Mouse (Mus musculus) spleen, adult 2 months (tissue): Measurements from ENCODE around the gene Cox14. TPM values are rescaled to one million over a fixed set of nuclear protein-coding genes. Genes with fewer than 3 reads are reported as not detected.
A peak's percentile ranks its signal among the peaks of the same experiment; 100 is the strongest.

Experiments
- DNase-seq, 2 experiments: peaks; one replicate each; pipeline versions ENCODE4 v3.0.0 to v3.0.0-alpha.2; 2012 to 2021; ENCODE audit warnings: low spot score in 2 of 2, low read depth in 1 of 2
- H3K27ac ChIP-seq: fragments of 200-500 bp; 2 replicates; pipeline ENCODE4 v1.5.1; 2012; ENCODE audit warnings: low read length, inconsistent platforms; ENCODE audit not compliant: insufficient read depth
- H3K27me3 ChIP-seq: fragments of 200-500 bp; 2 replicates; pipeline ENCODE4 v1.6.1; 2012; ENCODE audit warnings: mild to moderate bottlenecking, moderate library complexity, low read length, inconsistent platforms; ENCODE audit not compliant: control insufficient read depth, insufficient read depth
- H3K36me3 ChIP-seq: fragments of 200-500 bp; 2 replicates; pipeline ENCODE4 v1.6.1; 2012; ENCODE audit warnings: mild to moderate bottlenecking, low read length, inconsistent platforms; ENCODE audit not compliant: control insufficient read depth, insufficient read depth
- H3K4me1 ChIP-seq: fragments of 200-500 bp; 2 replicates; pipeline ENCODE4 v1.6.1; 2011; ENCODE audit warnings: inconsistent platforms; ENCODE audit not compliant: control insufficient read depth, insufficient read depth, insufficient read length
- H3K4me3 ChIP-seq: fragments of 200-500 bp; 2 replicates; pipeline ENCODE4 v1.5.1; 2011; ENCODE audit warnings: mild to moderate bottlenecking, inconsistent platforms; ENCODE audit not compliant: insufficient read depth, insufficient read length; ENCODE audit errors: extremely low read depth
- CTCF ChIP-seq: fragments of 200-500 bp; IDR thresholded peaks from 2 replicates; pipeline ENCODE4 v1.5.1; 2011; ENCODE audit warnings: mild to moderate bottlenecking, inconsistent platforms; ENCODE audit not compliant: insufficient read depth, insufficient read length, insufficient replicate concordance; ENCODE audit errors: extremely low read depth
- POLR2A ChIP-seq: fragments of 200-500 bp; IDR thresholded peaks from 2 replicates; pipeline ENCODE4 v1.6.1; 2011; ENCODE audit warnings: low read depth, low read length, inconsistent platforms
- WGBS: fragments of 180-500 bp; shearing (Covaris S2); methylation state at CpG from one replicate; pipeline ENCODE4 v1.1.7; 2018; 5-methylcytosine and 5-hydroxymethylcytosine counted together
- polyA plus RNA-seq: library from polyadenylated mRNA; depleted of rRNA; stranded (reverse); fragments of >200 nt; gene quantifications from 2 replicates; pipeline ENCODE4 v1.2.3, GENCODE M21; 2012

The Cox14 gene
- polyA plus RNA-seq, 1 experiment, result 109 TPM

DNA sequence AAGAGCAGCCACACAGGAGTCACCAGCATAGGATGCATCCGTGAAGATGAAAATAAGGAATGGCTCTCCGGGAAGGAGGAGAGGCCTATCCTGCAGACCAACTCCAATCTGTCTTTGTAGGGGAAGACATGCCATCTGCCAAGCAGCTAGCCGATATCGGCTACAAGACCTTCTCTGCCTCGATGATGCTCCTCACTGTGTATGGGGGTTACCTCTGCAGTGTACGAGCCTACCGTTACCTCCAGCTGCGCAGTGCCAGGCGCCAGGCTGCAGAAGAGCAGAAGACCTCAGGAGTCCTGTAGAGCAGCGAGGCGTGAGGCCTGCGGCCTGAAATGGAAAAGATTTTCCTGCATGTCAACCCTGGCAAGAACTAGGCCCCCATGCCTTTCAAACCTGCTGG is 2.1 kb downstream of the Cox14 start:
- no peak for DNase-seq
- TF ChIP-seq CTCF, result no peak
- TF ChIP-seq POLR2A, result no peak
- Histone ChIP-seq H3K4me3 (no peak overlapping the region), H3K4me1 (peaks cover 8% of the 10 kb centered on the region; the same call in 1 of the 2 replicates), H3K36me3 (peaks cover 2% of the 10 kb centered on the region), H3K27me3 (no peaks in the 10 kb centered on the region), H3K27ac (no peak overlapping the region)
- 96% methylated on average over 12 of the region's 12 CpGs for WGBS

- Histone ChIP-seq H3K27me3 (no peaks in the 10 kb centered on the region), H3K4me3 (no peak overlapping the region), H3K4me1 (peaks cover 8% of the 10 kb centered on the region; the same call in 1 of the 2 replicates), H3K27ac (no peak overlapping the region), H3K36me3 (peaks cover 2% of the 10 kb centered on the region)
- DNase-seq, result no peak
- TF ChIP-seq CTCF, result no peak
- TF ChIP-seq POLR2A, result no peak
- WGBS, result 91% methylated on average over 5 of the region's 5 CpGs
These were observed 2.8 kb downstream of the Cox14 start for GRCm38 (mm10) chr15:99728211-99728610.

GRCm38 (mm10) chr15:99729056-99729783 is 3.8 kb downstream of the Cox14 start:
- Histone ChIP-seq H3K4me1 (peaks cover 6% of the 10 kb centered on the region; the same call in 1 of the 2 replicates), H3K4me3 (no peak overlapping the region), H3K36me3 (peaks cover 2% of the 10 kb centered on the region), H3K27ac (no peak overlapping the region), H3K27me3 (no peaks in the 10 kb centered on the region)
- WGBS, result 95% methylated on average over 4 of the region's 4 CpGs
- no peak for TF ChIP-seq CTCF
- no peak for TF ChIP-seq POLR2A
- DNase-seq, result no peak

- DNase-seq, result no peak
- Histone ChIP-seq H3K27me3 (no peaks in the 10 kb centered on the region), H3K4me1 (no peaks in the 10 kb centered on the region), H3K36me3 (peaks cover 13% of the 10 kb centered on the region), H3K4me3 (no peak overlapping the region), H3K27ac (no peak overlapping the region)
- TF ChIP-seq CTCF (no peak), POLR2A (no peak)
- WGBS, result 100% methylated on average over 2 of the region's 2 CpGs
These were observed 5.7 kb downstream of the Cox14 start for GRCm38 (mm10) chr15:99731167-99731566.

DNA sequence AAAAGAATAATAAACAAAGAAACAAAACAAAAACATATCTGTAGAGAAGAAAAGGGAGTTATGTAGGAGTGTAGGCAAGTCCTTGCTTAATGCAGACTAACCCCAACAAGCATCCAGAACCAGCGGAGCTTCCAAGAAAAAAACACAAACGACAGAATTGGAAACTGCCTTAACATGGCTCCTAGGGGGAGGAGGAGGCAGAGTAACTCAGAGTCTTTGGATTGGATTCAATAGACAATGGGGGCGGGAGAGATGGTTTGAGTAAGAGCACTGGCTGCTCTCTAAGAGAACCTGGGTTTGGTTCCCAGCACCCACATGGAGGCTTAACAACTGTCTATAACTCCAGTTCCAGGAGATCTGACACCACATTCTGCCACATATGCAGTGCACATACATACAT is 6.3 kb downstream of the Cox14 start:
- 93% methylated on average over 3 of the region's 3 CpGs for WGBS
- no peak for DNase-seq
- H3K4me3 ChIP-seq, result no peak overlapping the region
- TF ChIP-seq POLR2A (no peak), CTCF (no peak)
- H3K27me3 ChIP-seq, result no peaks in the 10 kb centered on the region
- no peak overlapping the region for H3K27ac ChIP-seq
- H3K36me3 ChIP-seq, result peaks cover 14% of the 10 kb centered on the region
- no peaks in the 10 kb centered on the region for H3K4me1 ChIP-seq

- H3K27me3 ChIP-seq, result no peaks in the 10 kb centered on the region
- no peak overlapping the region for H3K27ac ChIP-seq
- peaks cover 20% of the 10 kb centered on the region for H3K36me3 ChIP-seq
- TF ChIP-seq CTCF, result no peak
- no peak for TF ChIP-seq POLR2A
- DNase-seq, result no peak
- 95% methylated on average over 5 of the region's 5 CpGs for WGBS
- no peak overlapping the region for H3K4me3 ChIP-seq
- no peaks in the 10 kb centered on the region for H3K4me1 ChIP-seq
These were observed 7.8 kb downstream of the Cox14 start for GRCm38 (mm10) chr15:99733186-99733585.

GRCm38 (mm10) chr15:99735631-99736030 is 10.2 kb downstream of the Cox14 start:
- Histone ChIP-seq H3K27ac (no peak overlapping the region), H3K27me3 (no peaks in the 10 kb centered on the region), H3K36me3 (peaks cover 29% of the 10 kb centered on the region), H3K4me1 (no peaks in the 10 kb centered on the region), H3K4me3 (no peak overlapping the region)
- WGBS, result 93% methylated on average over 2 of the region's 2 CpGs
- TF ChIP-seq POLR2A, result no peak
- no peak for TF ChIP-seq CTCF
- peak in 1 of 2 experiments; percentile 100 for DNase-seq
